Mouse (Mus musculus): ENCODE data around the gene L3mbtl3. TPM values are rescaled to one million over a fixed set of nuclear protein-coding genes. Genes with fewer than 3 reads are reported as not detected.
A peak's percentile ranks its signal among the peaks of the same experiment; 100 is the strongest.

The L3mbtl3 gene
- total and polyA plus RNA-seq, 3 experiments, result 11.8 to 19.5 (median 18.0) TPM

DNA sequence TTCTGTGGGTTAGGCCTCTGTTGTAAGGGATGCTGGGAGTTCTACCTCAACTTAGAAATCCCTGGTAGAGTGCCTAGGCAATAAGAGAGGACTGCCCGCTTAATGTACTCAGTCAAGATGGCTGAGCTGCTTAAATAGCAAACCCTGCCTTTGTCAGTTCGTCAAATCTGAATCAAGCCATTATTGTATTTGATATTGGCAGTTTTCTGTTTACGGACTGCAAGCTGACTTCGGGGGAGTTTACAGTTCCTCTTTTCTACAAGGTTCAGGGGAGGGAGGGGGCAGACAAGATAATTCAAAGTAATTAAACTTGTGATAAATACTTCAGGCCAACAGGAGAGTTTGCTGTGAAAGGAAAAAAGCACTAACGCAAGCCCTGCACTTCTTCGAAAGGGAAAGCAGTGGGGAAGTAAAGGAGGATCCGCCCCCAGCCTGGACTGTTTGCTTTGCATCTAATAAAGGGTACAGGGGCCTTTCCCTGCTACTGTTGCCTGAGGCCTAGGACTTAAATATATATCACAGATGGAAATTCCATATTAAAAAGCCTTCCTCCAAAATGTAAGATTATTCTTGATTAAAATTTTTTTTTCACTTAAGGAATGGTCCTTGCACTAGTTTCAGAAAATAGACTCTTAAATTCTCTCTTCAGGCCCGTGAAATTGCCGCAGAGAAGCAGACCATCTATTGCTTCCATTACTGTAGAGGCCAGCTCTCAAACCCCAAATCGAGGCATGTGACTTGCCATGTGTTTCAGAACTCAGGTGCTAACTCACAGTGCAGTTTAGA, 968 bp upstream of the L3mbtl3 start (continued):
- TF ChIP-seq MYC (IDR thresholded peaks at IDR 0.05; ENCODE audit: low read depth, low read length), result no peak; the same call in 1 of the 2 replicates

- peaks cover 0 to 12% of the 10 kb centered on the region in 2 experiments for H3K36me3 ChIP-seq (replicated peaks in 1 of 2; ENCODE audit: control insufficient read depth in 1 of 2, insufficient read depth in 1 of 2, low read length in 1 of 2)
- H3K27me3 ChIP-seq (replicated peaks), result no peaks in the 10 kb centered on the region
- peaks cover 29% of the 10 kb centered on the region for H3K79me2 ChIP-seq (replicated peaks; ENCODE audit: control insufficient read depth, extremely low read depth, insufficient read depth, poor library complexity, severe bottlenecking)
- peak overlapping the region; percentile 88 for H3K9ac ChIP-seq (ENCODE audit: insufficient read depth, low read depth)
- H3K27ac ChIP-seq (ENCODE audit: insufficient read depth, low read depth), result peak overlapping the region; percentile 91; the same call in 1 of the 2 replicates
- peaks cover 7 to 26% of the 10 kb centered on the region in 2 experiments; a peak in 3 of 4 replicates for H3K4me1 ChIP-seq (ENCODE audit: control insufficient read depth in 1 of 2, insufficient read depth in 2 of 2)
- dilution Hi-C loops (cut with MboI; ENCODE audit: extremely low pct_ligation_motif_present, extremely low pct_unique_long_range_greater_than_20kb, low sequenced_read_pairs) (no loop called here), in situ Hi-C loops (cut with MboI; ENCODE audit: low pct_ligation_motif_present, low pct_unique_long_range_greater_than_20kb, low sequenced_read_pairs) (loop anchor here (5.0 kb wide), 1 partner anchor 322 kb away; no protein-coding TSS in a partner anchor)
- peak overlapping the region; percentile 94 for H3K4me2 ChIP-seq (ENCODE audit: insufficient read depth, low read depth, poor library complexity, severe bottlenecking)
- no peaks in the 10 kb centered on the region for H3K9me3 ChIP-seq (replicated peaks; ENCODE audit: low read length)
- TF ChIP-seq UBTF (IDR thresholded peaks at IDR 0.05; ENCODE audit: low read depth, low read length), result 0 out of 2 replicates have a peak, but pooled peaks have one; percentile 38
- peak; percentile 2; the same call in 1 of the 2 replicates for TF ChIP-seq BHLHE40 (IDR thresholded peaks at IDR 0.05; ENCODE audit: low read depth, low read length)
- TF ChIP-seq ETS1 (conservative IDR thresholded peaks at IDR 0.05; ENCODE audit: low read depth, low read length), result no peak
- H3K4me3 ChIP-seq (replicated peaks in 1 of 3; ENCODE audit: low read depth in 2 of 3, low read length in 2 of 3, poor library complexity in 1 of 3), result peak overlapping the region; percentile 78 to 96 (median 83)
- DNase-seq (ENCODE audit: extremely low read depth), result peak; percentile 54
Observed at GRCm38 (mm10) chr10:26375351-26375751, 420 bp downstream of the L3mbtl3 start.

- H3K9ac ChIP-seq (ENCODE audit: insufficient read depth, low read depth), result peak overlapping the region; percentile 88
- H3K27ac ChIP-seq (ENCODE audit: insufficient read depth, low read depth), result peak overlapping the region; percentile 57
- H3K79me2 ChIP-seq (replicated peaks; ENCODE audit: control insufficient read depth, extremely low read depth, insufficient read depth, poor library complexity, severe bottlenecking), result peaks cover 35% of the 10 kb centered on the region
- peaks cover 0 to 14% of the 10 kb centered on the region in 2 experiments for H3K36me3 ChIP-seq (replicated peaks in 1 of 2; ENCODE audit: control insufficient read depth in 1 of 2, insufficient read depth in 1 of 2, low read length in 1 of 2)
- no peaks in the 10 kb centered on the region for H3K9me3 ChIP-seq (replicated peaks; ENCODE audit: low read length)
- 0 out of 2 replicates have a peak, but pooled peaks have one; percentile 5 for TF ChIP-seq MXI1 (IDR thresholded peaks at IDR 0.05; ENCODE audit: low read depth, low read length)
- TF ChIP-seq TBP (conservative IDR thresholded peaks at IDR 0.05; ENCODE audit: low read depth, low read length), result no peak
- peak; percentile 20; the same call in 1 of the 2 replicates for TF ChIP-seq TCF12 (IDR thresholded peaks at IDR 0.05; ENCODE audit: low read depth, low read length)
- peak; percentile 18; the same call in 1 of the 2 replicates for TF ChIP-seq POLR2A (IDR thresholded peaks at IDR 0.05; ENCODE audit: low read depth, low read length)
- no peak for TF ChIP-seq MEF2A (IDR thresholded peaks at IDR 0.05; ENCODE audit: borderline replicate concordance, low read depth, low read length)
- TF ChIP-seq USF2 (conservative IDR thresholded peaks at IDR 0.05; ENCODE audit: low read depth, low read length), result no peak
- TF ChIP-seq ZNF384 (IDR thresholded peaks at IDR 0.05; ENCODE audit: low read depth, low read length), result 0 out of 2 replicates have a peak, but pooled peaks have one; percentile 59
- TF ChIP-seq SIN3A (IDR thresholded peaks at IDR 0.05; ENCODE audit: low read length), result 0 out of 2 replicates have a peak, but pooled peaks have one; percentile 21
- 0 out of 2 replicates have a peak, but pooled peaks have one; percentile 58 for TF ChIP-seq UBTF (IDR thresholded peaks at IDR 0.05; ENCODE audit: low read depth, low read length)
- in situ Hi-C loops (cut with MboI; ENCODE audit: low pct_ligation_motif_present, low pct_unique_long_range_greater_than_20kb, low sequenced_read_pairs) (loop anchor here (5.0 to 25.0 kb wide), 2 partner anchors 323 to 513 kb away; no protein-coding TSS in a partner anchor), dilution Hi-C loops (cut with MboI; ENCODE audit: extremely low pct_ligation_motif_present, extremely low pct_unique_long_range_greater_than_20kb, low sequenced_read_pairs) (no loop called here)
- H3K4me2 ChIP-seq (ENCODE audit: insufficient read depth, low read depth, poor library complexity, severe bottlenecking), result no peak overlapping the region
- no peaks in the 10 kb centered on the region for H3K27me3 ChIP-seq (replicated peaks)
- peak; percentile 37 for DNase-seq (ENCODE audit: extremely low read depth)
- peak overlapping the region; percentile 78 to 96 (median 86) for H3K4me3 ChIP-seq (replicated peaks in 1 of 3; ENCODE audit: low read depth in 2 of 3, low read length in 2 of 3, poor library complexity in 1 of 3)
- peaks cover 7 to 32% of the 10 kb centered on the region in 2 experiments for H3K4me1 ChIP-seq (ENCODE audit: control insufficient read depth in 1 of 2, insufficient read depth in 2 of 2)
Observed at GRCm38 (mm10) chr10:26374436-26375311, 1.1 kb downstream of the L3mbtl3 start.
